Mouse (Mus musculus): ENCODE results near the gene Magohb.
"Not testable (repeated sequence)": the region's sequence is repeated elsewhere in the genome, so short reads cannot be mapped to it uniquely, and the experiment has no call there.

The Magohb gene

DNA sequence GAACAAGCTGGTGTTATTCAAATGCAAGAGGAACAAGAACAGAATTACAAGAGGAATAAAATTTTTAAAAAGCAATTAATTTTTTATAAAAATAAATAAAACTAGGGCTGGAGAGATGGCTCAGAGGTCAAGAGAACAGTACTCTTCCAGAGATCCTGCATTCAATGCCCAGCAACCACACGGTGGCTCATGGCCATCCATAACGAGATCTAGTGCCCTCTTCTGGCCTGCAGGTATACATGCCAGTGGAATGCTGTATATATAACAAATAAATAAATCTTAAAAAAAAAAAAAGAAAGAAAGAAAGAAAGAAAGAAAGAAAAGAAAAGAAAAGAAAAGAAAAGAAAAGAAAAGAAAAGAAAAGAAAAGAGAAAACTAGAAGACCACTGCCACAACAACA is 2.6 kb downstream of the Magohb start:
- Histone ChIP-seq H3K27me3 (ENCODE audit: control insufficient read depth, insufficient read depth, low read length, poor library complexity, severe bottlenecking) (no peaks in the 10 kb centered on the region), H3K36me3 (ENCODE audit: control insufficient read depth, insufficient read depth, low read length, poor library complexity, severe bottlenecking) (peaks cover 3% of the 10 kb centered on the region; the same call in 1 of the 2 replicates)
- DNase-seq (ENCODE audit: low read depth, low spot score), result peak; percentile 66

DNA sequence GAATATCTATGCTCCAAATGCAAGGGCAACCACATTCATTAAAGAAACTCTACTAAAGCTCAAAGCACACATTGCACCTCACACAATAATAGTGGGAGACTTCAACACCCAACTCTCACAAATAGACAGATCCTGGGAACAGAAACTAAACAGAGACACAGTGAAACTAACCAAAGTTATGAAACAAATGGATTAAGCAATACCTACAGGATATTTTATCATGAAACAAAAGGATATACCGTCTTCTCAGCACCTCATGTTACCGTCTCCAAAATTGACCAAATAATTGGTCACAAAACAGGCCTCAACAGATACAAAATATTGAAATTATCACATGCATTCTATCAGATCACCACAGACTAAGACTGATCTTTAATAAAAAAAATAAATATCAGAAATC is 14.9 kb downstream of the Magohb start:
- DNase-seq (ENCODE audit: low read depth, low spot score); H3K27me3 ChIP-seq (ENCODE audit: control insufficient read depth, insufficient read depth, low read length, poor library complexity, severe bottlenecking); H3K36me3 ChIP-seq (ENCODE audit: control insufficient read depth, insufficient read depth, low read length, poor library complexity, severe bottlenecking): not testable (repeated sequence)

GRCm38 (mm10) chr6:131276659-131277058 is 16.4 kb downstream of the Magohb start:
- H3K27me3 ChIP-seq (ENCODE audit: control insufficient read depth, insufficient read depth, low read length, poor library complexity, severe bottlenecking), result no peaks in the 10 kb centered on the region
- DNase-seq (ENCODE audit: low read depth, low spot score), result no peak
- H3K36me3 ChIP-seq (ENCODE audit: control insufficient read depth, insufficient read depth, low read length, poor library complexity, severe bottlenecking), result no peaks in the 10 kb centered on the region

GRCm38 (mm10) chr6:131272311-131272710 is 20.7 kb downstream of the Magohb start:
- no peaks in the 10 kb centered on the region for H3K36me3 ChIP-seq (ENCODE audit: control insufficient read depth, insufficient read depth, low read length, poor library complexity, severe bottlenecking)
- no peaks in the 10 kb centered on the region for H3K27me3 ChIP-seq (ENCODE audit: control insufficient read depth, insufficient read depth, low read length, poor library complexity, severe bottlenecking)
- no peak for DNase-seq (ENCODE audit: low read depth, low spot score)

GRCm38 (mm10) chr6:131270312-131270711 is 22.7 kb downstream of the Magohb start:
- no peaks in the 10 kb centered on the region for H3K36me3 ChIP-seq (ENCODE audit: control insufficient read depth, insufficient read depth, low read length, poor library complexity, severe bottlenecking)
- DNase-seq (ENCODE audit: low read depth, low spot score), result no peak
- no peaks in the 10 kb centered on the region for H3K27me3 ChIP-seq (ENCODE audit: control insufficient read depth, insufficient read depth, low read length, poor library complexity, severe bottlenecking)

DNA sequence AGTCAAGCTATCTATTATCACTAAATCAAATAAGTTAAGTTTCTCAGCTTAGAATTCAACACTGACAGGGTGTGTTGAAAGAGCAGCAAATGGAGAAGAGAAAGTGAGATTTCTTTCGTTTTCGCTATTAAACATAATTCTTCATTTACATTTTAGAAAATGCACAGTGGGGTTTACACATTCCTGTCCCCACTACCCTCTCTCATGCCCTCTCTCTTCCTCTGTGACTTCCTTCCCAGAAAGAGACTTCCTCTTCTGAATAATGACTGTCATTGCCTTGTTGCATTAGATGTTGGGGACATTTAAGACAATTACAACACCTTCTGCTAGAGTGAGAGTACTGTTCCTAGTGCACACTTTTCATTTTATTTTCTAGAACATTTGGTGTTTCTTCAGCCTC is 23.4 kb downstream of the Magohb start:
- no peaks in the 10 kb centered on the region for H3K27me3 ChIP-seq (ENCODE audit: control insufficient read depth, insufficient read depth, low read length, poor library complexity, severe bottlenecking)
- no peaks in the 10 kb centered on the region for H3K36me3 ChIP-seq (ENCODE audit: control insufficient read depth, insufficient read depth, low read length, poor library complexity, severe bottlenecking)
- DNase-seq (ENCODE audit: low read depth, low spot score), result peak; percentile 51

DNA sequence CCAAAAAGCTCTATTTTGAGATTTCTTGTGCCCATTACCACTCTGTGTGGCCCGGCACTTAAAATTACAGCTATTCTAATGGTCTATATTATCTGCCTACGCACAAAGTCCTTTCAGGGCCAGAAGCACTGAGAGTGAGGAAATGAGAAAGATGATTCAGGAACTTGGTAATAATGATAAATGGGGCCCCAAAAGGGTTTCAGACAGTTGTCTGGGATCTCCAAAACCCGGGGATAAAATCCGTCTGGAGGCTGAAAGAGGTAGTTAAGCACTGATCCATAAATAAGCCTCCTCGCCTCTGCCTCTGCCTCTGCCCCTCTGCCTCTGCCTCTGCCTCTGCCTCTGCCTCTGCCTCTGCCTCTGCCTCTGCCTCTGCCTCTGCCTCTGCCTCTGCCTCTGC is 28.9 kb downstream of the Magohb start:
- Histone ChIP-seq H3K27me3 (ENCODE audit: control insufficient read depth, insufficient read depth, low read length, poor library complexity, severe bottlenecking) (no peaks in the 10 kb centered on the region), H3K36me3 (ENCODE audit: control insufficient read depth, insufficient read depth, low read length, poor library complexity, severe bottlenecking) (no peaks in the 10 kb centered on the region)
- no peak for DNase-seq (ENCODE audit: low read depth, low spot score)

- Histone ChIP-seq H3K36me3 (ENCODE audit: control insufficient read depth, insufficient read depth, low read length, poor library complexity, severe bottlenecking) (no peaks in the 10 kb centered on the region), H3K27me3 (ENCODE audit: control insufficient read depth, insufficient read depth, low read length, poor library complexity, severe bottlenecking) (no peaks in the 10 kb centered on the region)
- no peak for DNase-seq (ENCODE audit: low read depth, low spot score)
Measured at GRCm38 (mm10) chr6:131262778-131263177, 30.3 kb downstream of the Magohb start.

GRCm38 (mm10) chr6:131262009-131262408 is 31.0 kb downstream of the Magohb start:
- H3K27me3 ChIP-seq (ENCODE audit: control insufficient read depth, insufficient read depth, low read length, poor library complexity, severe bottlenecking), result no peaks in the 10 kb centered on the region
- no peak for DNase-seq (ENCODE audit: low read depth, low spot score)
- H3K36me3 ChIP-seq (ENCODE audit: control insufficient read depth, insufficient read depth, low read length, poor library complexity, severe bottlenecking), result no peaks in the 10 kb centered on the region

DNA sequence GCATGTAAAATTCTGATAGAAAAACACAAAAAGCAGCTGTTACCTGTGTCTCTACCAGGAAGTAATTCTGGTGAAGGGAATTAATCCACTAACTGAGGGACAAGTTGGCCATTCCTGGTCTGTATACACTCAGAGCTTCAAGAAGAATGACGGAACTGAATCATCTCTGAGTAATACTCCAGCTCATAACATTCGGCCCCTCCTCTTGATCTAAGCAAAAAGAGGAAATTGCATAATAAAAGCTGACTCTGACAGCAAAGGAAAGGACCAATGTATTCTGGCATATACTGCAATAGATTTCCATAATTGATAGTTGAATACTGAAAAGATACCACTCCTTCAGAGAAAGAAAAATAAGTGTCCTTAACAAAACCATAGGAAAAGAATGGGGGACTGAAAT is 45.8 kb downstream of the Magohb start, which contains the start of gene Klra2:
Gene Klra2, minus strand, starts transcription at position 157 of the 400 bp plus-strand sequence.
- Histone ChIP-seq H3K27me3 (ENCODE audit: control insufficient read depth, insufficient read depth, low read length, poor library complexity, severe bottlenecking) (no peaks in the 10 kb centered on the region), H3K36me3 (ENCODE audit: control insufficient read depth, insufficient read depth, low read length, poor library complexity, severe bottlenecking) (no peaks in the 10 kb centered on the region)
- DNase-seq (ENCODE audit: low read depth, low spot score), result no peak

GRCm38 (mm10) chr6:131245081-131245480 is 48.0 kb downstream of the Magohb start:
- no peaks in the 10 kb centered on the region for H3K27me3 ChIP-seq (ENCODE audit: control insufficient read depth, insufficient read depth, low read length, poor library complexity, severe bottlenecking)
- no peak for DNase-seq (ENCODE audit: low read depth, low spot score)
- no peaks in the 10 kb centered on the region for H3K36me3 ChIP-seq (ENCODE audit: control insufficient read depth, insufficient read depth, low read length, poor library complexity, severe bottlenecking)
